Mouse (Mus musculus) heart, embryonic 16.5 days (tissue): ENCODE data around the gene Ankrd33b. TPM values are rescaled to one million over a fixed set of nuclear protein-coding genes. Genes with fewer than 3 reads are reported as not detected.
A peak's percentile ranks its signal among the peaks of the same experiment; 100 is the strongest.

ENCODE experiments used
- ATAC-seq: fragments of 200-750 bp; cut with Nextera tagmentation; replicated peaks from 2 replicates; pipeline ENCODE4 v1.8.0; 2017; ENCODE audit warnings: moderate number of reproducible peaks; ENCODE audit not compliant: insufficient read depth, low FRiP score; ENCODE audit errors: extremely low read depth
- H3K27ac ChIP-seq: fragments of 300-500 bp; sonication (generic); 2 replicates; pipeline ENCODE4 v1.5.1; 2014; ENCODE audit warnings: mild to moderate bottlenecking, low read length, control low read depth, moderate library complexity
- H3K27me3 ChIP-seq: fragments of 300-500 bp; sonication (generic); 2 replicates; pipeline ENCODE4 v1.6.1; 2014; ENCODE audit warnings: low read length, mixed read lengths; ENCODE audit not compliant: control insufficient read depth, insufficient read depth
- H3K36me3 ChIP-seq: fragments of 300-500 bp; sonication (generic); 2 replicates; pipeline ENCODE4 v1.6.1; 2014; ENCODE audit not compliant: control insufficient read depth, insufficient read depth
- H3K4me1 ChIP-seq: fragments of 300-500 bp; sonication (generic); 2 replicates; pipeline ENCODE4 v1.6.1; 2014; ENCODE audit warnings: low read length, mixed read lengths; ENCODE audit not compliant: control insufficient read depth, insufficient read depth
- H3K4me2 ChIP-seq: fragments of 300-500 bp; sonication (generic); 2 replicates; pipeline ENCODE4 v1.6.1; 2014; ENCODE audit warnings: low read depth, mild to moderate bottlenecking, control low read depth, low read length
- H3K4me3 ChIP-seq: fragments of 300-500 bp; sonication (generic); 2 replicates; pipeline ENCODE4 v1.5.1; 2014; ENCODE audit warnings: mild to moderate bottlenecking, control low read depth, low read length
- H3K9ac ChIP-seq: fragments of 300-500 bp; sonication (generic); 2 replicates; pipeline ENCODE4 v1.6.1; 2014; ENCODE audit warnings: low read length, control low read depth
- H3K9me3 ChIP-seq: fragments of 300-500 bp; sonication (generic); replicated peaks from 2 replicates; pipeline ENCODE4 v1.6.1; 2016; ENCODE audit warnings: low read length; ENCODE audit not compliant: control insufficient read depth
- WGBS: fragments of 180-500 bp; shearing (Covaris S2); extraction: QIAGEN DNeasy Blood & Tissue Kit; methylation state at CpG from one replicate; pipeline ENCODE4 v1.1.7; 2014; 5-methylcytosine and 5-hydroxymethylcytosine counted together
- polyA plus RNA-seq: library from polyadenylated mRNA; unstranded; fragments of >200 nt; fragmentation: Nextera tagmentation; extraction: Ambion mirVana; gene quantifications from 2 replicates; pipeline ENCODE4 v1.2.1, GENCODE M21; 2015

The Ankrd33b gene
- polyA plus RNA-seq, 1 experiment from 2014 or later: 5.4 TPM

DNA sequence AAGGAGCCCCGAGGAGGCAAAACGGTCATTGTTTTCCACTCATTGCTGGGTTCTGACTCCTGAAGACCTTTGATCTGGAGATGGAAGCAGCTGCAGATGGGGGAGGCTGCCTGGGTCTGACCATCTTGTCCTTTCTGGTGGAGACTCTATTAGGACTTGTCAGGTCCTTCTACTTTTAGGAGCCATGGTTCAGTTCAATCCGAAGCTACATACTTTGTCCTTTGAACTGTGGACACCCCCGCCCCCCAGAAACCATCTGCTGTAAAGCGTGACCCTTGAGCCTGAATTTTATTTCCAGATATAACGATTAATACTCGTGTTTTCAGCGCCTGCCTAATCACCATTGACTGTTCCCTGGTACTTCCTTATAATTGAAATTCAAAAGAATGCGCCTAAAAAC, 105.2 kb downstream of the Ankrd33b start:
- Histone ChIP-seq H3K36me3 (no peaks in the 10 kb centered on the region), H3K9me3 (no peaks in the 10 kb centered on the region), H3K9ac (no peak overlapping the region), H3K4me2 (no peak overlapping the region), H3K4me1 (no peaks in the 10 kb centered on the region), H3K27me3 (no peaks in the 10 kb centered on the region; the same call in 1 of the 2 replicates), H3K27ac (no peak overlapping the region), H3K4me3 (no peak overlapping the region)
- no peak for ATAC-seq
- WGBS: 73% methylated on average over 9 of the region's 9 CpGs

DNA sequence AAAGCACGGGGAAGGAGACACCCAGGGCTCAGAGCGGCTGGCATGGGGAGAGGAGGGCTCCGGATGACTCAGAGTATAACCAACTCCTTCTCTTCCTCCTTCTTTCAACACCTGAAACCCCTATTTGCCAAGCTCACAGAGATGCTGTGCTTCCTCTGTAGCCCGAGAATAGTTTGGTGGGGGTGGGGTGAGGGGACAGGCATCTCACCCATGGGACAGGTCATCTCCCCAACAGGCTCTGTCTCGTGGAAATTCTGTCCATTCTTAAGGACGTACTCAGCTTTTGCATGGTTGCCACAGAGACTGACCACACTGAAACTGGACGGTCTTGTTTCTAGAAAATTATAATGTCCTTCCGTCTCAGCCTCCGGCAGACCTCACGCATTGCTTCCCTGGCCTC, 106.4 kb downstream of the Ankrd33b start:
- 77% methylated on average over 10 of the region's 10 CpGs for WGBS
- Histone ChIP-seq H3K4me2 (no peak overlapping the region), H3K9me3 (no peaks in the 10 kb centered on the region), H3K27ac (no peak overlapping the region), H3K4me3 (no peak overlapping the region), H3K27me3 (no peaks in the 10 kb centered on the region; the same call in 1 of the 2 replicates), H3K4me1 (no peaks in the 10 kb centered on the region), H3K36me3 (no peaks in the 10 kb centered on the region), H3K9ac (no peak overlapping the region)
- no peak for ATAC-seq

DNA sequence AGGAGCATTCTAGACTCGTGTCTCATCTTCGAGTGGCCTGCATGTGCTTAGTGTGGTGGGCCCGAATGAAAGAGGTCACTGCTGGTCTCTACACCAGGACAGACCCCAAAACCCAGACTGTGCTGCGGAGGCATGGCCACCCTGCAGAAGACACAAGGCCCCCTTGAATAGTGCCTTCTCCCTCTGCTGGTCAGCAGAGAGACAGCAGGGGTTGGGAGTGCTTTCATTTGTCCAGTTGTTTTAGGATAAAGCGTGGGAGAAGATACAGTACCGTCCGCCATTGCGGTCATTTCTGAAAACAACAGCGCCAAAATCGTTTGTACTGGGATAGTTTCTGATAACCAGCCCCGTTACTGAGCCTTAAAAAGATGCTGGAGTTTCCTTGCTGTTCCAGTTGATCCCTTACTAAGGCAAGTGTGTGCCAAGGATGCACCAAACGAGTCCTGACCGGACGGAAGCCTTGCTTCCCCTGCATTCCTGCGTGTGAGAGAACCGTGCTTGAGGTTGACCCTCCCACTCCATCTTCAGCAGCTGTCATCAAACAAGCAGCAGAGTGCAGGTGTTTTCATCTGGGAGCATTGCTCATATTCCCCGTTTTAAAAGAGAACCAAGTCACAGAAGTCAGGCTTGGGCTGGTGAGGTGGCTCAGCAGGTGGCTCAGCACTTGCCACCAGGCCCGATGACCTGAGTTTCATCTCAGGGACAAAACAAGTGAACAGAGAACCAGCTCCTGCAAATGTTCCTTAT, 108.7 kb downstream of the Ankrd33b start:
- H3K27me3 ChIP-seq: no peaks in the 10 kb centered on the region
- no peak overlapping the region for H3K9ac ChIP-seq
- H3K27ac ChIP-seq: no peak overlapping the region
- no peak overlapping the region for H3K4me3 ChIP-seq
- H3K4me2 ChIP-seq: no peak overlapping the region
- WGBS: 75% methylated on average over 18 of the region's 18 CpGs
- no peaks in the 10 kb centered on the region for H3K9me3 ChIP-seq
- peak; percentile 14 for ATAC-seq
- no peaks in the 10 kb centered on the region for H3K4me1 ChIP-seq
- no peaks in the 10 kb centered on the region for H3K36me3 ChIP-seq

DNA sequence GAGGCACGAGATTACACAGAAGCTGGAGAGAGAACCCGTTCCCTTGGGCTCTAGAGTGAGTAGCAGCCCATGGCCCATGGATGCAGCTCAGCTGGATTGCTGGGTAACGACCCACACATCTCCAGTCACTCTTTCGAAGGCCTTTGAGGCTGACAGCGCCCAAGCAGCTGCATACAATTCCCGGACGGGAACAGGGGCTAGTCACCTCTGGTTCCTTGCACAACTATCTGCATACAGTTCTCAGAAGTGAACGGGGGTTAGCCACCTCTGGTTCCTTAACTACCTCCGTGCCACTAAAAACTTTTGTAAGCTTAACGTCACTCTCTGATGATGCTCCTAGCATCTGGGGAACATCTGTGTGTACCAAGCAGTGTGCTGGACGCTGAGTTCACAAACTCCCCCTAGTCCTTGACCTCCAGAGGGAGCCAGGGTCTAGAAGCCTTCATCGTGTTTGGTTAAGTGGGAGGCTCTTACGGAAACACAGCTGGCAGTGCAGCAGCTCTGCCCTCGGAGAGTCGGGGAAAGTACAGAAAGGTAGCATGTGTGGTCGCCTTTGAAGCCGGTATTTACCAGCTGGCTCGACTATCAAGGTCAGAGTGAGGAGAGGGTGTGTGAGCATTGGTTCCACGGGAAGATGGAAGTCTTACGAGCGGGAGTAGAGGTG, 109.4 kb downstream of the Ankrd33b start:
- no peak overlapping the region for H3K9ac ChIP-seq
- ATAC-seq: 0 out of 2 replicates have a peak, but pooled peaks have one; percentile 7
- H3K27me3 ChIP-seq: no peaks in the 10 kb centered on the region
- H3K4me1 ChIP-seq: no peaks in the 10 kb centered on the region
- no peaks in the 10 kb centered on the region for H3K9me3 ChIP-seq
- H3K27ac ChIP-seq: no peak overlapping the region
- no peak overlapping the region for H3K4me2 ChIP-seq
- WGBS: 67% methylated on average over 21 of the region's 21 CpGs
- no peak overlapping the region for H3K4me3 ChIP-seq
- no peaks in the 10 kb centered on the region for H3K36me3 ChIP-seq

DNA sequence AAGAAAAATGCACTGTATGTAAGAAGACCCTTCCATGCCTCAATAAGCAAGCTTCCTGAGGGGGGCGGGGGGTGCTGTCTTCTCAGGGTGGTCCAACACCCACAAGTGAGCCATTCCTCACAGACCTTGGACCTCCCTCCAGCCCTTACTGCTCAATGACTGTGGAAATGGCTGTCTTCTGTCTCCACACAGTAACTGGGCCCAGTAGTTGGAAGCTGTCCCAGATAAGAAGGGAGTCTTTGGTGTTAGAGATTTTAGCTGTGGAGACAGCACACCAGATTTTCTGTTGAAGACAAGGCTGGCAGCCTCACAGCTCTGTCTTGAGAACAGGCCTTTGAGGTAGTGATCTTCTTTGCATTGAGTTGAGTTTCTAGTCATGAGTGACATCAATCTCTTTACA, 110.2 kb downstream of the Ankrd33b start:
- H3K4me1 ChIP-seq: peaks cover 5% of the 10 kb centered on the region; the same call in 1 of the 2 replicates
- 89% methylated on average over 1 of the region's 1 CpGs for WGBS
- H3K9me3 ChIP-seq: no peaks in the 10 kb centered on the region
- no peak overlapping the region for H3K4me2 ChIP-seq
- no peaks in the 10 kb centered on the region for H3K36me3 ChIP-seq
- no peak overlapping the region for H3K9ac ChIP-seq
- no peaks in the 10 kb centered on the region for H3K27me3 ChIP-seq
- H3K4me3 ChIP-seq: no peak overlapping the region
- H3K27ac ChIP-seq: no peak overlapping the region
- ATAC-seq: no peak

DNA sequence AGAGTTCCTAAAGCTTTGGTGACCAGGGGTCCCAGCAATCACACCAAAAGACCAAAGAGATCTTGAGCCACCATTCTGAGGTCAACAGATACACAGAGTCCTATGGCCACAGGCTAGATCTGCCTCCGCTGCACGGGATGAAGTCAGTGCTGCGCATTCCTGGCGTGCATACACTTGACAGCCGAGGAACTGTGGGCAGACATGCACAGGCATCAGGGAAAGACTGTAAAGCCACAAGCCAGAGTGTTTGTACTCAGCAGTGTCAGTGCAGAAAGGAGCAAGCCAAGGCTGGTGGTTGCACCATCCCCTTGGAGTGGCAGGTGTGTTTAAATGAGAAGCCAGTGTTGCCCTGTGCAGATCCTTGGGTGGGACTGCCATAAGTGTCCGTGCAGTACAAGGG, 111.8 kb downstream of the Ankrd33b start:
- ATAC-seq: peak; percentile 39; the same call in 1 of the 2 replicates
- Histone ChIP-seq H3K4me2 (no peak overlapping the region), H3K36me3 (no peaks in the 10 kb centered on the region)

DNA sequence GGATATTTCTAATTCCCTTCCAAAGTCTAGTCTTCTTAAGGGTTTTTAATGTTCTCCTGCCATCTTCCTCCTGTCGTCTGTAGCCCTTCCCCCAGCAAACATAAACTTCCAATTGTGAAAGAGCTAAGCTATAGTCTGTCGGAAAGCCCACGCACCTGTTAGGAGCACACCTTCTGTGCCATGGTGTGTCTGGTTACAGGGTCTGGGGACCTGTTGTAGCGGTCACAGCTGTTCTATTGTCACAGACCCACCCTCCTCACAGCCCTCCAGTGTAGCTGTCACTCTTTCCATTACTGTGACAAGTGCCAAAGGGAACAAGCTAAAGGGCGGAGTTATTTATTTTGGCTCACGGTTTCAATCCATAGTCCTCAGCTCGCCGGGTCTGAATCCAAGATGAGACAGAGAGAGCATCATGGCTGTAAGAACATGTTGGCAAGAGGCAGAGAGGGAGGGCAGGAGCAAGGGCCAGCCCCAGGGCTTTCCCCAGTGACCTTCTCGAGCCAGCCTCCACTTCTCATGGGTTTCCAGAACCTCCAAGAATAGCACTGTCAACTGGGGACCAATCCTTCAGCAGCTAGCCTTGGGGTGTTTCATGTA, 112.5 kb downstream of the Ankrd33b start:
- H3K4me3 ChIP-seq: no peak overlapping the region
- H3K9ac ChIP-seq: no peak overlapping the region
- no peak for ATAC-seq
- no peak overlapping the region for H3K27ac ChIP-seq
- no peak overlapping the region for H3K4me2 ChIP-seq
- H3K27me3 ChIP-seq: no peaks in the 10 kb centered on the region
- H3K36me3 ChIP-seq: no peaks in the 10 kb centered on the region
- 80% methylated on average over 9 of the region's 9 CpGs for WGBS
- H3K9me3 ChIP-seq: no peaks in the 10 kb centered on the region
- H3K4me1 ChIP-seq: peaks cover 13% of the 10 kb centered on the region

More for the DNA sequence above, 111.8 kb downstream of the Ankrd33b start:
- Histone ChIP-seq H3K4me1 (peaks cover 6% of the 10 kb centered on the region; the same call in 1 of the 2 replicates), H3K27ac (no peak overlapping the region), H3K4me3 (no peak overlapping the region), H3K9me3 (no peaks in the 10 kb centered on the region), H3K27me3 (no peaks in the 10 kb centered on the region), H3K9ac (no peak overlapping the region)
- WGBS: 49% methylated on average over 6 of the region's 6 CpGs

DNA sequence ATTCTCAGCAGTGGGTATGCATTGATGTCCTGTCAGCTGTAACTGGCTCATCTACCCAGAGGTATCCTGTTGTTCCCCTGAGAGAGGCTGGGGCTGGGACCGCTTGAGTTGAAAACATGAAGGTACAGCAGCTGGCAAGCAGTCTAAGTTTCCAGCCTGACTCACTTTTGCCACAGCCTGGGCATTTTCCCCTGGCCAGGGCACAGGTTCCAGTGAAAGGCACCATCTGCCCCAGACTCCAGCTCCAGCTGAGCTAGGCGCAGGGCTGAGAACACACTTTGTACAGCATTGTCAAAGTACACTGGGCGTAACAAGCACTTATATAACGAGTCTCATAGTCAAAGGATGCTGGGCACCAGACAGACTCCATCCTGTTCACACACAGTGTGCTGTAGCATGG, 113.6 kb downstream of the Ankrd33b start:
- WGBS: 82% methylated on average over 4 of the region's 4 CpGs
- ATAC-seq: no peak
- H3K9ac ChIP-seq: no peak overlapping the region
- no peaks in the 10 kb centered on the region for H3K36me3 ChIP-seq
- H3K27ac ChIP-seq: no peak overlapping the region
- H3K9me3 ChIP-seq: no peaks in the 10 kb centered on the region
- H3K4me2 ChIP-seq: no peak overlapping the region
- H3K4me1 ChIP-seq: peaks cover 14% of the 10 kb centered on the region
- no peak overlapping the region for H3K4me3 ChIP-seq
- no peaks in the 10 kb centered on the region for H3K27me3 ChIP-seq

DNA sequence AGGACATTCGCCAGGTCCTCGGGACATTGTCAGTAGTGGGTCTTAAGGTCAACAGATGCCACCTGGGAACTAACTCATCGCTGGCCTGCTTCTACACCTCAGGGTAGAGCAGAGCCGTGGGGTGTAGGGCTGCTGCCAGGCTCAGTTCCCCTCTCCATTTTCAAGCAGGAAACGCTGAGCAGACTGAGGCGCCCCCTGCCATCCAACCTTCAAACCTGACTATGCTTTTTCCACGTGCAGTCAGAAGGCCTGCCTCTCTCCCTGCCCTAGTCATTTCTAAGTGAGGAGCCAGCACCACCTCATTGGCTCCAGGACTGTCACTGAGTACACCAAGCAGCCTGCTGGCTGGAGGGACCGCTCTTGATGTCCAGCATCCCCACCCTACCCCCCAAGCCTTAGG, 114.1 kb downstream of the Ankrd33b start:
- peaks cover 14% of the 10 kb centered on the region for H3K4me1 ChIP-seq
- no peak overlapping the region for H3K9ac ChIP-seq
- H3K4me2 ChIP-seq: no peak overlapping the region
- H3K27me3 ChIP-seq: no peaks in the 10 kb centered on the region
- no peaks in the 10 kb centered on the region for H3K36me3 ChIP-seq
- H3K9me3 ChIP-seq: no peaks in the 10 kb centered on the region
- ATAC-seq: no peak
- H3K4me3 ChIP-seq: no peak overlapping the region
- H3K27ac ChIP-seq: no peak overlapping the region
- WGBS: 77% methylated on average over 8 of the region's 8 CpGs
